Mouse (Mus musculus) hindbrain, embryonic 10.5 days (tissue): ENCODE results near the gene Zfp36l1. TPM values are rescaled to one million over a fixed set of nuclear protein-coding genes. Genes with fewer than 3 reads are reported as not detected.

Experiments
- DNase-seq: peaks from one replicate; pipeline ENCODE4 v3.0.0-alpha.2; 2017; ENCODE audit warnings: low spot score
- H3K27ac ChIP-seq: fragments of 300-500 bp; sonication (generic); 2 replicates; pipeline ENCODE4 v1.5.1; 2016; ENCODE audit warnings: mild to moderate bottlenecking, moderate library complexity
- H3K27me3 ChIP-seq: fragments of 300-500 bp; sonication (generic); 2 replicates; pipeline ENCODE4 v1.6.1; 2016; ENCODE audit warnings: mild to moderate bottlenecking; ENCODE audit not compliant: poor library complexity, insufficient read depth, severe bottlenecking
- H3K36me3 ChIP-seq: fragments of 300-500 bp; sonication (generic); 2 replicates; pipeline ENCODE4 v1.6.1; 2016; ENCODE audit warnings: mild to moderate bottlenecking, moderate library complexity
- H3K4me1 ChIP-seq: fragments of 300-500 bp; sonication (generic); replicated peaks from 2 replicates; pipeline ENCODE4 v1.6.1; 2016; ENCODE audit warnings: mild to moderate bottlenecking
- H3K4me3 ChIP-seq: fragments of 300-500 bp; sonication (generic); 2 replicates; pipeline ENCODE4 v1.5.1; 2016; ENCODE audit warnings: mild to moderate bottlenecking, moderate library complexity
- H3K9me3 ChIP-seq: fragments of 300-500 bp; sonication (generic); 2 replicates; pipeline ENCODE4 v1.6.1; 2016; ENCODE audit warnings: mild to moderate bottlenecking, moderate library complexity
- WGBS: fragments of 180-500 bp; shearing (Covaris S2); methylation state at CpG from one replicate; pipeline ENCODE4 v1.1.7; 2016; 5-methylcytosine and 5-hydroxymethylcytosine counted together
- polyA plus RNA-seq: library from polyadenylated mRNA; unstranded; fragments of >200 nt; fragmentation: Nextera tagmentation; extraction: Ambion mirVana; gene quantifications from 2 replicates; pipeline ENCODE4 v1.2.1, GENCODE M21; 2016

Gene Zfp36l1
- polyA plus RNA-seq, 1 experiment from 2014 or later, result 106 TPM

- H3K4me1 ChIP-seq, result peaks cover 12% of the 10 kb centered on the region
- no peak overlapping the region for H3K4me3 ChIP-seq
- H3K27me3 ChIP-seq, result no peaks in the 10 kb centered on the region
- no peak for DNase-seq
- H3K27ac ChIP-seq, result no peak overlapping the region
- H3K9me3 ChIP-seq, result no peaks in the 10 kb centered on the region
- no peaks in the 10 kb centered on the region for H3K36me3 ChIP-seq
Measured at GRCm38 (mm10) chr12:80092787-80093186, 20.0 kb downstream of the Zfp36l1 start.

- Histone ChIP-seq H3K36me3 (no peaks in the 10 kb centered on the region), H3K4me3 (no peak overlapping the region), H3K27ac (peak overlapping the region; percentile 66), H3K4me1 (peaks cover 12% of the 10 kb centered on the region), H3K9me3 (no peaks in the 10 kb centered on the region), H3K27me3 (no peaks in the 10 kb centered on the region)
- no peak for DNase-seq
- 54% methylated on average over 8 of the region's 8 CpGs for WGBS
Measured at GRCm38 (mm10) chr12:80091080-80091479, 21.7 kb downstream of the Zfp36l1 start.

- Histone ChIP-seq H3K27me3 (no peaks in the 10 kb centered on the region), H3K27ac (no peak overlapping the region), H3K36me3 (no peaks in the 10 kb centered on the region), H3K4me3 (no peak overlapping the region), H3K9me3 (no peaks in the 10 kb centered on the region), H3K4me1 (peaks cover 12% of the 10 kb centered on the region)
- WGBS, result 74% methylated on average over 5 of the region's 5 CpGs
- DNase-seq, result no peak
Measured at GRCm38 (mm10) chr12:80090529-80090928, 22.3 kb downstream of the Zfp36l1 start.

- Histone ChIP-seq H3K36me3 (no peaks in the 10 kb centered on the region), H3K9me3 (no peaks in the 10 kb centered on the region)
- WGBS, result 92% methylated on average over 4 of the region's 4 CpGs
Measured at GRCm38 (mm10) chr12:80088143-80088542, 24.7 kb downstream of the Zfp36l1 start.

GRCm38 (mm10) chr12:80084446-80085112, 28.2 kb downstream of the Zfp36l1 start:
- peaks cover 31% of the 10 kb centered on the region for H3K4me1 ChIP-seq
- no peak overlapping the region for H3K4me3 ChIP-seq
- H3K36me3 ChIP-seq, result no peaks in the 10 kb centered on the region
- 43% methylated on average over 7 of the region's 7 CpGs for WGBS
- no peak for DNase-seq
- peak overlapping the region; percentile 81 for H3K27ac ChIP-seq
- H3K9me3 ChIP-seq, result no peaks in the 10 kb centered on the region
- no peaks in the 10 kb centered on the region for H3K27me3 ChIP-seq

More at GRCm38 (mm10) chr12:80088143-80088542, 24.7 kb downstream of the Zfp36l1 start:
- Histone ChIP-seq H3K27me3 (no peaks in the 10 kb centered on the region), H3K4me3 (no peak overlapping the region), H3K27ac (no peak overlapping the region), H3K4me1 (peaks cover 35% of the 10 kb centered on the region)
- no peak for DNase-seq

- Histone ChIP-seq H3K27ac (peak overlapping the region; percentile 81), H3K27me3 (no peaks in the 10 kb centered on the region), H3K4me1 (peaks cover 31% of the 10 kb centered on the region), H3K36me3 (no peaks in the 10 kb centered on the region), H3K9me3 (no peaks in the 10 kb centered on the region), H3K4me3 (no peak overlapping the region; the same call in 1 of the 2 replicates)
- DNase-seq, result peak; percentile 60
- 3% methylated on average over 3 of the region's 3 CpGs for WGBS
Measured at GRCm38 (mm10) chr12:80083937-80084336, 28.9 kb downstream of the Zfp36l1 start.

GRCm38 (mm10) chr12:80083133-80083821, 29.5 kb downstream of the Zfp36l1 start:
- Histone ChIP-seq H3K4me3 (no peak overlapping the region), H3K27ac (peak overlapping the region; percentile 81), H3K36me3 (no peaks in the 10 kb centered on the region), H3K4me1 (peaks cover 31% of the 10 kb centered on the region), H3K9me3 (no peaks in the 10 kb centered on the region), H3K27me3 (no peaks in the 10 kb centered on the region)
- 70% methylated on average over 7 of the region's 7 CpGs for WGBS
- DNase-seq, result no peak

- H3K4me1 ChIP-seq, result peaks cover 31% of the 10 kb centered on the region
- WGBS, result 91% methylated on average over 4 of the region's 4 CpGs
- H3K27me3 ChIP-seq, result no peaks in the 10 kb centered on the region
- no peak for DNase-seq
- H3K4me3 ChIP-seq, result no peak overlapping the region
- H3K9me3 ChIP-seq, result no peaks in the 10 kb centered on the region
- peak overlapping the region; percentile 81; the same call in 1 of the 2 replicates for H3K27ac ChIP-seq
- no peaks in the 10 kb centered on the region for H3K36me3 ChIP-seq
Measured at GRCm38 (mm10) chr12:80082730-80083129, 30.1 kb downstream of the Zfp36l1 start.

- Histone ChIP-seq H3K4me3 (no peak overlapping the region), H3K9me3 (no peaks in the 10 kb centered on the region), H3K27me3 (no peaks in the 10 kb centered on the region), H3K27ac (0 out of 2 replicates have a peak overlapping the region, but pooled peaks have one; percentile 51), H3K4me1 (peaks cover 31% of the 10 kb centered on the region), H3K36me3 (no peaks in the 10 kb centered on the region)
- 92% methylated on average over 2 of the region's 2 CpGs for WGBS
- DNase-seq, result no peak
Measured at GRCm38 (mm10) chr12:80081440-80081839, 31.4 kb downstream of the Zfp36l1 start.

GRCm38 (mm10) chr12:80079937-80080336, 32.9 kb downstream of the Zfp36l1 start:
- Histone ChIP-seq H3K36me3 (no peaks in the 10 kb centered on the region), H3K9me3 (no peaks in the 10 kb centered on the region), H3K4me1 (peaks cover 26% of the 10 kb centered on the region), H3K27ac (no peak overlapping the region), H3K4me3 (no peak overlapping the region), H3K27me3 (no peaks in the 10 kb centered on the region)
- DNase-seq, result no peak
- 84% methylated on average over 4 of the region's 4 CpGs for WGBS

GRCm38 (mm10) chr12:80074331-80074730, 38.5 kb downstream of the Zfp36l1 start:
- DNase-seq, result no peak
- 86% methylated on average over 2 of the region's 2 CpGs for WGBS
- Histone ChIP-seq H3K4me1 (peaks cover 11% of the 10 kb centered on the region), H3K9me3 (no peaks in the 10 kb centered on the region), H3K4me3 (no peak overlapping the region), H3K36me3 (no peaks in the 10 kb centered on the region), H3K27ac (no peak overlapping the region), H3K27me3 (no peaks in the 10 kb centered on the region)

GRCm38 (mm10) chr12:80070534-80071287, 42.1 kb downstream of the Zfp36l1 start:
- DNase-seq, result no peak
- 52% methylated on average over 8 of the region's 8 CpGs for WGBS
- H3K4me3 ChIP-seq, result no peak overlapping the region
- peaks cover 15% of the 10 kb centered on the region for H3K4me1 ChIP-seq
- H3K27ac ChIP-seq, result peak overlapping the region; percentile 45; the same call in 1 of the 2 replicates
- no peaks in the 10 kb centered on the region for H3K36me3 ChIP-seq
- no peaks in the 10 kb centered on the region for H3K9me3 ChIP-seq
- no peaks in the 10 kb centered on the region for H3K27me3 ChIP-seq

GRCm38 (mm10) chr12:80069040-80069439, 43.8 kb downstream of the Zfp36l1 start:
- no peaks in the 10 kb centered on the region for H3K27me3 ChIP-seq
- no peaks in the 10 kb centered on the region for H3K9me3 ChIP-seq
- no peak for DNase-seq
- 86% methylated on average over 3 of the region's 3 CpGs for WGBS
- H3K36me3 ChIP-seq, result no peaks in the 10 kb centered on the region
- no peak overlapping the region for H3K4me3 ChIP-seq
- H3K4me1 ChIP-seq, result peaks cover 31% of the 10 kb centered on the region
- H3K27ac ChIP-seq, result 0 out of 2 replicates have a peak overlapping the region, but pooled peaks have one; percentile 37
